8 mouse cellular contexts compared by ENCODE assay signal in genomic region chr2:136891068-136891950, GRCm38 (mm10). TPM values are rescaled to one million over a fixed set of nuclear protein-coding genes. Genes with fewer than 3 reads are reported as not detected.
DNase-seq lines count a peak whose midpoint lies in the region; ATAC-seq and TF ChIP-seq lines count a peak whose summit lies in the region.

TSS of gene Slx4ip (plus strand) at chr2:136891218.
TSS of gene AL731706.1 (minus strand) at chr2:136891389.
TSS of gene Mkks (minus strand) at chr2:136891389.

- DNase-seq in ES-E14 (ENCODE audit: low read depth, low spot score) = peak; percentile 97
- DNase-seq in cerebellum, adult 11-12 months = peak; percentile 100
- DNase-seq in heart, postnatal 25 days (ENCODE audit: low spot score) = peak; percentile 99
- peak; percentile 99 for DNase-seq in layer of hippocampus, adult 18-20 months (ENCODE audit: low spot score in 2 of 2)
- peak; percentile 100 for DNase-seq in lung, adult 2 months
- DNase-seq in thymus, adult 18-20 months = peak; percentile 99

- TF ChIP-seq CTCF in lung, adult 2 months (IDR thresholded peaks at IDR 0.05; ENCODE audit: insufficient read depth, low read length) = no peak

- H3K4me1 ChIP-seq in ES-E14 (ENCODE audit: control insufficient read depth in 2 of 2, insufficient read depth in 2 of 2, low read length in 2 of 2, poor library complexity in 1 of 2) = no peaks in the 10 kb centered on the region
- peaks cover 19% of the 10 kb centered on the region for H3K4me1 ChIP-seq in forebrain, embryonic 15.5 days
- H3K4me1 ChIP-seq in lung, adult 2 months (ENCODE audit: control insufficient read depth, insufficient read depth, low read length) = 0 out of 2 replicates have a peak, but pooled peaks cover 3% of the 10 kb centered on the region

- peak within 1 kb of the TSS; percentile 100 for H3K9ac ChIP-seq in ES-E14 (ENCODE audit: insufficient read depth, low read depth, low read length, poor library complexity, severe bottlenecking)
- peak within 1 kb of the TSS; percentile 84 for H3K9ac ChIP-seq in forebrain, embryonic 15.5 days (replicated peaks)

- H3K36me3 ChIP-seq in ES-E14 (ENCODE audit: control insufficient read depth, insufficient read depth, low read length, poor library complexity, severe bottlenecking) = no peaks in the 10 kb centered on the region
- H3K36me3 ChIP-seq in forebrain, embryonic 15.5 days = no peaks in the 10 kb centered on the region

- H3K9me3 ChIP-seq in ES-E14 (ENCODE audit: control insufficient read depth, insufficient read depth, low read depth, low read length) = no peaks in the 10 kb centered on the region
- no peaks in the 10 kb centered on the region for H3K9me3 ChIP-seq in forebrain, embryonic 15.5 days

- peak; percentile 86 for TF ChIP-seq POLR2A in lung, adult 2 months (IDR thresholded peaks at IDR 0.05; ENCODE audit: borderline replicate concordance, extremely low read depth, low read depth, low read length)

- H3K27ac ChIP-seq in ES-E14 (ENCODE audit: insufficient read depth, low read depth, low read length, poor library complexity, severe bottlenecking) = peak within 1 kb of the TSS; percentile 99
- peak within 1 kb of the TSS; percentile 98 for H3K27ac ChIP-seq in forebrain, embryonic 15.5 days (replicated peaks)

- peak; percentile 98 for ATAC-seq in forebrain, embryonic 15.5 days (replicated peaks)
- ATAC-seq in neutrophil, adult 5-6 weeks (ENCODE audit: extremely low read depth, insufficient number of reproducible peaks, low FRiP score, poor library complexity, severe bottlenecking) = peak; percentile 86

- intact Hi-C loops in heart, postnatal 25 days (cut with DNase I) = loop anchor here (5.0 kb wide), 1 partner anchor 226 kb away; the partner anchor contains the start of gene Jag1

- H3K4me3 ChIP-seq in ES-E14 (ENCODE audit: insufficient read depth in 1 of 2, low read depth in 1 of 2, low read length in 2 of 2, poor library complexity in 1 of 2, severe bottlenecking in 1 of 2) = peak within 1 kb of the TSS; percentile 80 to 100
- peak within 1 kb of the TSS; percentile 88 for H3K4me3 ChIP-seq in forebrain, embryonic 15.5 days
- peak within 1 kb of the TSS; percentile 95 for H3K4me3 ChIP-seq in lung, adult 2 months (replicated peaks; ENCODE audit: extremely low read depth, low read depth, low read length)

- in situ Hi-C loops in ES-E14 (cut with MboI; ENCODE audit: low sequenced_read_pairs in 2 of 2, unreplicated experiment in 2 of 2) = no loop called here

- H3K4me2 ChIP-seq in forebrain, embryonic 15.5 days (replicated peaks) = peak within 1 kb of the TSS; percentile 51

- no peaks in the 10 kb centered on the region for H3K27me3 ChIP-seq in forebrain, embryonic 15.5 days

- WGBS in forebrain, embryonic 15.5 days = under 1% methylated on average over 49 of the region's 49 CpGs
- WGBS in lung, adult 2 months = under 1% methylated on average over 49 of the region's 49 CpGs

TF ChIP-seq in ES-E14, 5 proteins besides CTCF, POLR2A, EP300 and RAD21:
- no peak for TF ChIP-seq MAFK (IDR thresholded peaks at IDR 0.05; ENCODE audit: insufficient read depth, low read depth, low read length)
- TF ChIP-seq ZNF384 (IDR thresholded peaks at IDR 0.05; ENCODE audit: low read depth, low read length) = peak; percentile 95; the same call in 1 of the 2 replicates
TF ChIP-seq in ES-E14: peak in this region for 1.

RNA-seq across cellular contexts. Expression of gene Slx4ip, which starts in this region (rescaled TPM):
- 7.5 and 8.1 TPM in 2 replicates for total RNA-seq in ES-E14 (2012; rRNA removed)
- 12.9 and 13.6 TPM in 2 replicates for polyA plus RNA-seq in forebrain, embryonic 15.5 days (2015; fragmentation: Nextera tagmentation; extraction: Ambion mirVana)
- total RNA-seq in heart, postnatal 25 days (2021) = 1 to 10 TPM; 1.9 to 2.5 TPM
- total RNA-seq in layer of hippocampus, adult 18-20 months (2021) = 1 to 10 TPM; 7.1 to 7.4 TPM
- 0.38 and 0.70 TPM in 2 replicates for polyA plus RNA-seq in lung, adult 2 months (2012; rRNA removed)
- 5.7 and 6.5 TPM in 2 replicates for total RNA-seq in neutrophil, adult 5-6 weeks (2017)

RNA-seq across cellular contexts. Expression of gene AL731706.1, which starts in this region (rescaled TPM):
- 2.7 and 14.3 TPM in 2 replicates for total RNA-seq in ES-E14 (2012; rRNA removed)
- 23.8 and 25.2 TPM in 2 replicates for polyA plus RNA-seq in forebrain, embryonic 15.5 days (2015; fragmentation: Nextera tagmentation; extraction: Ambion mirVana)
- 10 to 100 TPM; 24.9 to 32.9 TPM for total RNA-seq in heart, postnatal 25 days (2021)
- total RNA-seq in layer of hippocampus, adult 18-20 months (2021) = 10 to 100 TPM; 17.0 to 25.5 TPM
- 2.6 and 5.3 TPM in 2 replicates for polyA plus RNA-seq in lung, adult 2 months (2012; rRNA removed)
- 2.7 and 8.2 TPM in 2 replicates for total RNA-seq in neutrophil, adult 5-6 weeks (2017)

RNA-seq across cellular contexts. Expression of gene Mkks, which starts in this region (rescaled TPM):
- 7.4 and 7.6 TPM in 2 replicates for total RNA-seq in ES-E14 (2012; rRNA removed)
- 11.4 and 13.3 TPM in 2 replicates for polyA plus RNA-seq in forebrain, embryonic 15.5 days (2015; fragmentation: Nextera tagmentation; extraction: Ambion mirVana)
- total RNA-seq in heart, postnatal 25 days (2021) = 10 to 100 TPM; 39.7 to 43.5 TPM
- 10 to 100 TPM; 17.0 to 25.1 TPM for total RNA-seq in layer of hippocampus, adult 18-20 months (2021)
- 3.6 and 4.7 TPM in 2 replicates for polyA plus RNA-seq in lung, adult 2 months (2012; rRNA removed)
- total RNA-seq in neutrophil, adult 5-6 weeks (2017) = 6.8 and 16.3 TPM in 2 replicates

Comparison
In these comparisons a context has a peak if more than half of its experiments do, and no peak if none do; other contexts are left out.
1. Peak in every context shown above with its lines: DNase-seq, ATAC-seq, H3K4me3 ChIP-seq and H3K27ac ChIP-seq.